Mouse (Mus musculus) heart, postnatal 36 days (tissue): ENCODE data around the gene 1700123O20Rik. TPM values are rescaled to one million over a fixed set of nuclear protein-coding genes. Genes with fewer than 3 reads are reported as not detected.
A peak's percentile ranks its signal among the peaks of the same experiment; 100 is the strongest.

Experiments
- DNase-seq, 2 experiments: peaks; one replicate each; pipeline ENCODE4 v3.0.0; 2021 to 2022
- intact Hi-C: fragments of 180-260 bp; cut with DNase I; formaldehyde crosslinking; loops from one replicate; pipeline ENCODE4 v1.15.1; 2025
- microRNA-seq, 2 experiments: library from miRNA; unstranded; fragments of <30 nt; microRNA quantifications; one replicate each; pipeline ENCODE4 v1.2.0; 2021; ENCODE audit warnings: borderline number of aligned reads in 2 of 2
- total RNA-seq, 2 experiments: library from RNA; stranded (reverse); gene quantifications; 2 replicates each; pipeline ENCODE4 v1.2.3; 2021

1700123O20Rik gene
- total RNA-seq, 2 experiments from 2014 or later = 14.5 to 16.1 TPM

- intact Hi-C loops = no loop called here
- DNase-seq = no peak
Measured at GRCm38 (mm10) chr14:54715402-54715801, 29.4 kb downstream of the 1700123O20Rik start.

GRCm38 (mm10) chr14:54720041-54720440, 34.0 kb downstream of the 1700123O20Rik start:
- no peak for DNase-seq
- intact Hi-C loops = no loop called here

GRCm38 (mm10) chr14:54720654-54721350, 34.8 kb downstream of the 1700123O20Rik start:
- peak; percentile 19 to 25 for DNase-seq
- intact Hi-C loops = no loop called here

GRCm38 (mm10) chr14:54721711-54722110, 35.7 kb downstream of the 1700123O20Rik start:
- DNase-seq = no peak
- intact Hi-C loops = no loop called here

GRCm38 (mm10) chr14:54724049-54724448, 38.0 kb downstream of the 1700123O20Rik start:
- intact Hi-C loops = no loop called here
- DNase-seq = no peak

- intact Hi-C loops = no loop called here
- no peak for DNase-seq
Measured at GRCm38 (mm10) chr14:54727565-54727964, 41.5 kb downstream of the 1700123O20Rik start.

- intact Hi-C loops = no loop called here
Measured at GRCm38 (mm10) chr14:54728823-54729653, 43.0 kb downstream of the 1700123O20Rik start.

GRCm38 (mm10) chr14:54730305-54730704, 44.3 kb downstream of the 1700123O20Rik start:
- intact Hi-C loops = no loop called here
- no peak for DNase-seq

More at GRCm38 (mm10) chr14:54728823-54729653, 43.0 kb downstream of the 1700123O20Rik start:
- no peak for DNase-seq

GRCm38 (mm10) chr14:54732206-54732605, 46.2 kb downstream of the 1700123O20Rik start:
- no peak for DNase-seq
- intact Hi-C loops = no loop called here

GRCm38 (mm10) chr14:54734004-54734403, 48.0 kb downstream of the 1700123O20Rik start:
- intact Hi-C loops = no loop called here
- no peak for DNase-seq

- DNase-seq = no peak
- intact Hi-C loops = no loop called here
Measured at GRCm38 (mm10) chr14:54735221-54735620, 49.2 kb downstream of the 1700123O20Rik start.

- DNase-seq = no peak
- intact Hi-C loops = no loop called here
Measured at GRCm38 (mm10) chr14:54736555-54737552, 50.8 kb downstream of the 1700123O20Rik start.

- DNase-seq = no peak
- intact Hi-C loops = no loop called here
Measured at GRCm38 (mm10) chr14:54737634-54738033, 51.6 kb downstream of the 1700123O20Rik start.

Small RNA genes within 50 kb of the gene (microRNA-seq; reads per million reads assigned to microRNA genes)
- gene Mir6948 = 0 reads per million in 2 experiments

Other genes starting within 250 kb of the 1700123O20Rik start
- 10 to 100 TPM; 55.5 to 57.6 TPM for gene Lrp10, start 222.1 kb upstream of the 1700123O20Rik start, total RNA-seq
- not detected for gene Rem2, start 210.1 kb upstream of the 1700123O20Rik start, total RNA-seq
- gene Prmt5, start 168.7 kb upstream of the 1700123O20Rik start, total RNA-seq = 10 to 100 TPM; 30.3 to 37.7 TPM
- 1 to 10 TPM; 3.2 to 4.1 TPM for gene Haus4, start 131.6 kb upstream of the 1700123O20Rik start, total RNA-seq
- 1 to 10 TPM; 6.1 to 6.4 TPM for gene Ajuba, start 108.7 kb upstream of the 1700123O20Rik start, total RNA-seq
- 1 to 10 TPM; 4.0 to 5.9 TPM for gene 4931414P19Rik, start 80.2 kb upstream of the 1700123O20Rik start, total RNA-seq
- 100 to 1,000 TPM; 185 to 191 TPM for gene Psmb5, start 68.2 kb upstream of the 1700123O20Rik start, total RNA-seq
- not detected for gene Psmb11, start 64.8 kb upstream of the 1700123O20Rik start, total RNA-seq
- not detected for gene Gm17606, start 45.3 kb upstream of the 1700123O20Rik start, total RNA-seq
- gene Cdh24, start 44.9 kb upstream of the 1700123O20Rik start, total RNA-seq = under 1 TPM; 0.27 to 0.44 TPM
- gene Acin1, start 715 bp downstream of the 1700123O20Rik start, total RNA-seq = 10 to 100 TPM; 72.2 to 80.2 TPM
- not detected for gene Gm29776, start 12.6 kb downstream of the 1700123O20Rik start, total RNA-seq
- gene Cebpe, start 26.0 kb downstream of the 1700123O20Rik start, total RNA-seq = not detected
- 1 to 10 TPM; 2.6 to 3.1 TPM for gene Slc7a8, start 95.7 kb downstream of the 1700123O20Rik start, total RNA-seq
- gene Rnf212b, start 127.9 kb downstream of the 1700123O20Rik start, total RNA-seq = not detected
- 1 to 10 TPM; 5.2 to 8.8 TPM for gene Homez, start 184.7 kb downstream of the 1700123O20Rik start, total RNA-seq
- gene Ppp1r3e, start 191.3 kb downstream of the 1700123O20Rik start, total RNA-seq = 1 to 10 TPM; 2.6 to 2.9 TPM
- 10 to 100 TPM; 42.1 to 43.4 TPM for gene Bcl2l2, start 197.2 kb downstream of the 1700123O20Rik start, total RNA-seq
- 1 to 10 TPM; 3.5 to 6.6 TPM for gene Gm20521, start 197.2 kb downstream of the 1700123O20Rik start, total RNA-seq
- gene Pabpn1, start 206.3 kb downstream of the 1700123O20Rik start, total RNA-seq = 10 to 100 TPM; 45.8 to 51.0 TPM
- gene Slc22a17, start 226.9 kb downstream of the 1700123O20Rik start, total RNA-seq = 1 to 10 TPM; 2.0 to 2.7 TPM
- 1 to 10 TPM; 2.5 to 2.8 TPM for gene Efs, start 239.9 kb downstream of the 1700123O20Rik start, total RNA-seq
- not detected for gene Il25, start 246.5 kb downstream of the 1700123O20Rik start, total RNA-seq